In the genomic region with DNA sequence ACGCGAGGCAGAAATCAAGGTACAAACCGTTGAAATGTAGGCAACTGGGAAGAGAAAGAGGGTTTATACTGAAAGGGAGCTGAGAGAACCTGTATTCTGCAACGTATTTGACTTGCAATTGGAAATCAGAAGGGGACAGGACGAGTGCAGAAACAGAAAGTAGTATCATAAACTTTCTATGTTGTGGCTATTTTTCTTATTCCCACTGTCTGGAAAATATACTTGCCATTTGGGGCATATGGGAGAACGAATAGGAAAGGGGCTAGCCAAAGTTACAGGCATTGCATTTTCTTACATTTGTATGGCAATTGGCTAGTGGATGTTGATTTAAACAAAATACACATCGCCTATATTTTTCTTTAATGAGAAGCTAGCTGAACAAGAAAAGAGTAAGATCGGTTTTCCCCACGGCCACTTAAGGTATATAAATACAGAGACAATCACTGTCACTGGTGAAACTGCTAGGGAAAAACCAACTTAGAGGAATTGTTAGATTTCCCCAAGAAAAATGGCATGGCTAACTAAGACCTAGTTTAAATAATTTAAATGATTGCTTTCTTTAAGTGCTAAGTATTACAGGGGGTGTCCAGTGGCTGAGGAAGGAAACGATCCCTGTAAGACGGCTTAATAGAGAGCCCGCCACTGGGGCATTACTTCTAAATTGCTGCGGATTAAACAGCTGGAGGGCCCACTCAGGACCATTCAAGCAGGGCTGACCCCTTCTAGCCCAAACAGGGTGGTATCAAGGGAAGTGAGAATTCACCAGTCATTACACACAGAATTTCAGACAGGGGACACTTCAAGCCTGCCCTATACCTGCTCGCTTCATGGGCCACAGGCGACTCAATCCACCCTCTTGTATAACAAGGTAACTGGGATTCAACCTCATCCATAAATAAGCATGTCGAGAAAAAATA, we compare ENCODE assay signal across 9 mouse cellular contexts. TPM values are rescaled to one million over a fixed set of nuclear protein-coding genes. Genes with fewer than 3 reads are reported as not detected.
DNase-seq lines count a peak whose midpoint lies in the region; ATAC-seq lines count a peak whose summit lies in the region.
"Had no signal": no experiment of that assay in that cellular context is flagged by ENCODE, and none has a peak within 500 bp of the region (broad histone marks: within the 10 kb centered on the region; RNA-seq: fewer than 3 reads in every experiment).

No protein-coding gene starts in this region.

- 7% methylated on average over 16 of the region's 16 CpGs for WGBS in lung, embryonic 16.5 days
- WGBS in limb, embryonic 10.5 days = 4% methylated on average over 16 of the region's 16 CpGs
- 3% methylated on average over 16 of the region's 16 CpGs for WGBS in neural tube, embryonic 15.5 days

- peak overlapping the region; percentile 43 for H3K4me3 ChIP-seq in lung, embryonic 16.5 days (ENCODE audit: low read length)
- peak overlapping the region; percentile 29; the same call in 1 of the 2 replicates for H3K4me3 ChIP-seq in limb, embryonic 10.5 days
- H3K4me3 ChIP-seq in neural tube, embryonic 15.5 days (replicated peaks) = peak overlapping the region; percentile 42

- H3K36me3 ChIP-seq in lung, embryonic 16.5 days (ENCODE audit: control insufficient read depth, insufficient read depth, low read length) = no peaks in the 10 kb centered on the region
- no peaks in the 10 kb centered on the region for H3K36me3 ChIP-seq in limb, embryonic 10.5 days
- H3K36me3 ChIP-seq in neural tube, embryonic 15.5 days = no peaks in the 10 kb centered on the region

- no peak overlapping the region for H3K27ac ChIP-seq in lung, embryonic 16.5 days (ENCODE audit: low read length)
- no peak overlapping the region for H3K27ac ChIP-seq in limb, embryonic 10.5 days
- peak overlapping the region; percentile 82 for H3K27ac ChIP-seq in neural tube, embryonic 15.5 days (replicated peaks)

- no peaks in the 10 kb centered on the region for H3K9me3 ChIP-seq in lung, embryonic 16.5 days (ENCODE audit: control insufficient read depth, low read length)
- no peaks in the 10 kb centered on the region for H3K9me3 ChIP-seq in limb, embryonic 10.5 days (replicated peaks)
- no peaks in the 10 kb centered on the region for H3K9me3 ChIP-seq in neural tube, embryonic 15.5 days (replicated peaks)

- H3K9ac ChIP-seq in lung, embryonic 16.5 days (ENCODE audit: low read length) = no peak overlapping the region
- peak overlapping the region; percentile 52 for H3K9ac ChIP-seq in neural tube, embryonic 15.5 days (replicated peaks)

- no peak for ATAC-seq in lung, embryonic 16.5 days (ENCODE audit: low read depth)
- no peak for ATAC-seq in neural tube, embryonic 15.5 days (ENCODE audit: low FRiP score)

- peak overlapping the region; percentile 49 for H3K4me2 ChIP-seq in lung, embryonic 16.5 days (ENCODE audit: low read depth, low read length)
- peak overlapping the region; percentile 90 for H3K4me2 ChIP-seq in neural tube, embryonic 15.5 days

- peaks cover 16% of the 10 kb centered on the region for H3K4me1 ChIP-seq in lung, embryonic 16.5 days (replicated peaks; ENCODE audit: control insufficient read depth, insufficient read depth, low read length)
- peaks cover 36% of the 10 kb centered on the region for H3K4me1 ChIP-seq in limb, embryonic 10.5 days
- H3K4me1 ChIP-seq in neural tube, embryonic 15.5 days = peaks cover 48% of the 10 kb centered on the region

- DNase-seq in cerebellum, postnatal 10 days = peak; percentile 30 to 53
- DNase-seq in cerebellum, postnatal 4 days (ENCODE audit: low spot score in 2 of 2) = no peak
- DNase-seq in lung, postnatal 4 days = no peak
- peak; percentile 42 for DNase-seq in limb, embryonic 10.5 days (ENCODE audit: low spot score)
- no peak for DNase-seq in testis, postnatal 14 days (ENCODE audit: low spot score)
- DNase-seq in frontal cortex, postnatal 25 days (ENCODE audit: low spot score in 2 of 2) = no peak
- DNase-seq: kidney, adult 11 months had no signal

- H3K27me3 ChIP-seq in lung, embryonic 16.5 days (ENCODE audit: control insufficient read depth, insufficient read depth, low read depth, low read length) = peaks cover 78% of the 10 kb centered on the region
- H3K27me3 ChIP-seq in limb, embryonic 10.5 days (ENCODE audit: low read depth, poor library complexity, severe bottlenecking) = peaks cover 100% of the 10 kb centered on the region
- H3K27me3 ChIP-seq in neural tube, embryonic 15.5 days (replicated peaks) = peaks cover 48% of the 10 kb centered on the region

RNA-seq across cellular contexts. Expression of a gene that starts 14.9 kb away (rescaled TPM):
- polyA plus RNA-seq in lung, embryonic 16.5 days (2015; fragmentation: Nextera tagmentation; extraction: Ambion mirVana) = 0.79 and 0.87 TPM in 2 replicates
- 0.08 TPM in 1 of 2 replicates, not detected in the other for polyA plus RNA-seq in limb, embryonic 10.5 days (2016; fragmentation: Nextera tagmentation; extraction: Ambion mirVana)
- polyA plus RNA-seq in neural tube, embryonic 15.5 days (2015; fragmentation: Nextera tagmentation; extraction: Ambion mirVana) = 3.6 and 3.9 TPM in 2 replicates

Comparison
In these comparisons a context has a peak if more than half of its experiments do, and no peak if none do; other contexts are left out.
1. DNase-seq: peak in cerebellum, postnatal 10 days (2 of 2) and limb, embryonic 10.5 days (single experiment); none in cerebellum, postnatal 4 days (0 of 2), lung, postnatal 4 days (0 of 2), testis, postnatal 14 days (single experiment) and frontal cortex, postnatal 25 days (0 of 2).
2. Peak in every context shown above with its lines, with median percentiles within 50 percentile points of each other: H3K4me3 ChIP-seq.